8 mouse cellular contexts compared by ENCODE assay signal in the genomic region with DNA sequence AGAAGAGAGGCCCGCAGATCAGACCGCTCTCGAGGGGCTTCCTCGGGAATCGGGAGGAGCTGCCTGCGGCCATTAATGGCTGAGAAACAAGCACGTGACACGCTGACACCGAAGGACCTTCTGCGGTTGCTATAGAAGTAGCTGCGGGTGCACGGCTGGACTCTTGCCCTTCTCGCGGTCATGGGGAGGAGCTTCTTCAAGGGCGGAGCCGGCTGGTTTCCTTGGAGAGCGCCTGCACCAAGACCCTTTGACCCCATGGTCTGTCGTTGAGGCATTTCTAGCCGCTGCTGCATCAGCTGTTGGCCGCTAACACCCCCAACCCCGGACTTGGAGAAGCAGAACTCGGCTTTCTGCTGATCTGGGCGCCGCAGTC. TPM values are rescaled to one million over a fixed set of nuclear protein-coding genes. Genes with fewer than 3 reads are reported as not detected.
A peak's percentile ranks its signal among the peaks of the same experiment; 100 is the strongest.
DNase-seq lines count a peak whose midpoint lies in the region; ATAC-seq and TF ChIP-seq lines count a peak whose summit lies in the region.

A gene (minus strand): TSS at position 114 of the 373 bp plus-strand sequence.

- WGBS in forebrain, embryonic 14.5 days, result under 1% methylated on average over 24 of the region's 24 CpGs
- under 1% methylated on average over 24 of the region's 24 CpGs for WGBS in liver, embryonic 14.5 days (ENCODE audit: insufficient replicate concordance)
- WGBS in neural tube, embryonic 13.5 days, result under 1% methylated on average over 24 of the region's 24 CpGs

- H3K4me2 ChIP-seq in forebrain, embryonic 14.5 days (ENCODE audit: low read length), result peak within 1 kb of the TSS; percentile 80
- H3K4me2 ChIP-seq in liver, embryonic 14.5 days (ENCODE audit: low read depth), result peak within 1 kb of the TSS; percentile 83
- peak within 1 kb of the TSS; percentile 98 for H3K4me2 ChIP-seq in neural tube, embryonic 13.5 days

- no peaks in the 10 kb centered on the region for H3K9me3 ChIP-seq in forebrain, embryonic 14.5 days (replicated peaks; ENCODE audit: control insufficient read depth, low read length)
- no peaks in the 10 kb centered on the region for H3K9me3 ChIP-seq in liver, embryonic 14.5 days (ENCODE audit: control insufficient read depth, low read length)
- H3K9me3 ChIP-seq in neural tube, embryonic 13.5 days, result no peaks in the 10 kb centered on the region

- H3K36me3 ChIP-seq in forebrain, embryonic 14.5 days (ENCODE audit: control insufficient read depth, insufficient read depth, low read length), result peaks cover 40% of the 10 kb centered on the region
- peaks cover 11% of the 10 kb centered on the region for H3K36me3 ChIP-seq in liver, embryonic 14.5 days (replicated peaks; ENCODE audit: control insufficient read depth, insufficient read depth, low read depth)
- peaks cover 37% of the 10 kb centered on the region for H3K36me3 ChIP-seq in neural tube, embryonic 13.5 days

- intact Hi-C loops in heart, postnatal 14 days (cut with DNase I), result no loop called here

- peaks cover 31% of the 10 kb centered on the region for H3K4me1 ChIP-seq in brown adipose tissue, adult 24 weeks (ENCODE audit: control insufficient read depth, insufficient read depth, insufficient read length, low read length)
- H3K4me1 ChIP-seq in forebrain, embryonic 14.5 days (ENCODE audit: control insufficient read depth, insufficient read depth, low read length), result peaks cover 58% of the 10 kb centered on the region
- peaks cover 11 to 19% of the 10 kb centered on the region in 2 experiments for H3K4me1 ChIP-seq in liver, embryonic 14.5 days (replicated peaks; ENCODE audit: control insufficient read depth in 2 of 2, insufficient read depth in 2 of 2, low read length in 1 of 2)
- peaks cover 84% of the 10 kb centered on the region for H3K4me1 ChIP-seq in neural tube, embryonic 13.5 days (replicated peaks)

- H3K27me3 ChIP-seq in forebrain, embryonic 14.5 days (replicated peaks; ENCODE audit: control insufficient read depth, insufficient read depth, low read length), result no peaks in the 10 kb centered on the region
- no peaks in the 10 kb centered on the region for H3K27me3 ChIP-seq in liver, embryonic 14.5 days (ENCODE audit: control insufficient read depth, insufficient read depth, low read length)
- no peaks in the 10 kb centered on the region for H3K27me3 ChIP-seq in neural tube, embryonic 13.5 days

- H3K27ac ChIP-seq in brown adipose tissue, adult 24 weeks (replicated peaks; ENCODE audit: low read depth, low read length), result peak within 1 kb of the TSS; percentile 96
- peak within 1 kb of the TSS; percentile 82 for H3K27ac ChIP-seq in forebrain, embryonic 14.5 days (ENCODE audit: low read depth, low read length)
- peak within 1 kb of the TSS; percentile 72 for H3K27ac ChIP-seq in liver, embryonic 14.5 days
- peak within 1 kb of the TSS; percentile 94 for H3K27ac ChIP-seq in neural tube, embryonic 13.5 days (replicated peaks)

- peak; percentile 95 for DNase-seq in MN1 (ENCODE audit: low spot score)
- peak; percentile 84 for DNase-seq in forebrain, embryonic 14.5 days (ENCODE audit: low spot score)
- peak; percentile 90 to 94 for DNase-seq in heart, postnatal 14 days
- peak; percentile 95 to 97 for DNase-seq in kidney, postnatal 4 days
- peak; percentile 67 to 73 (median 69) for DNase-seq in liver, embryonic 14.5 days (ENCODE audit: low read depth in 3 of 3, low spot score in 3 of 3)
- peak; percentile 83 to 93 for DNase-seq in urinary bladder, postnatal 36 days (ENCODE audit: low spot score in 2 of 2)

- peak within 1 kb of the TSS; percentile 87 for H3K4me3 ChIP-seq in brown adipose tissue, adult 24 weeks (ENCODE audit: insufficient read depth, low read depth, low read length)
- H3K4me3 ChIP-seq in forebrain, embryonic 14.5 days (ENCODE audit: low read depth, low read length), result peak within 1 kb of the TSS; percentile 86
- peak within 1 kb of the TSS; percentile 70 to 74 for H3K4me3 ChIP-seq in liver, embryonic 14.5 days (ENCODE audit: insufficient read depth in 1 of 2, low read depth in 2 of 2, low read length in 2 of 2)
- peak within 1 kb of the TSS; percentile 76 for H3K4me3 ChIP-seq in neural tube, embryonic 13.5 days

- TF ChIP-seq CTCF in liver, embryonic 14.5 days (IDR thresholded peaks at IDR 0.05; ENCODE audit: low read depth), result no peak

- peak within 1 kb of the TSS; percentile 89 for H3K9ac ChIP-seq in forebrain, embryonic 14.5 days (ENCODE audit: low read length)
- H3K9ac ChIP-seq in liver, embryonic 14.5 days (replicated peaks), result peak within 1 kb of the TSS; percentile 66
- H3K9ac ChIP-seq in neural tube, embryonic 13.5 days, result peak within 1 kb of the TSS; percentile 85

- no peak for ATAC-seq in forebrain, embryonic 14.5 days
- peak; percentile 66 for ATAC-seq in liver, embryonic 14.5 days (ENCODE audit: insufficient read depth)
- peak; percentile 54 for ATAC-seq in neural tube, embryonic 13.5 days (ENCODE audit: low read depth)

- no peak for TF ChIP-seq EP300 in liver, embryonic 14.5 days (IDR thresholded peaks at IDR 0.05; ENCODE audit: low read depth)

RNA-seq across cellular contexts. Expression of the gene that starts here (rescaled TPM):
- 65.3 and 69.4 TPM in 2 replicates for polyA plus RNA-seq in brown adipose tissue, adult 24 weeks (2012; ENCODE audit: insufficient read depth, insufficient read length, missing spikeins)
- 315 and 322 TPM in 2 replicates for polyA plus RNA-seq in forebrain, embryonic 14.5 days (2014; fragmentation: Nextera tagmentation; extraction: Ambion mirVana)
- total RNA-seq in heart, postnatal 14 days (2021), result 100 to 1,000 TPM; 106 to 109 TPM
- polyA plus RNA-seq in liver, embryonic 14.5 days (2012; rRNA removed), result 70.2 and 85.1 TPM in 2 replicates
- 96.7 and 100 TPM in 2 replicates for polyA plus RNA-seq in liver, embryonic 14.5 days (2014; fragmentation: Nextera tagmentation; extraction: Ambion mirVana)
- polyA plus RNA-seq in neural tube, embryonic 13.5 days (2015; fragmentation: Nextera tagmentation; extraction: Ambion mirVana), result 284 and 316 TPM in 2 replicates
